Mouse (Mus musculus): ENCODE measurements around the gene Ecel1. TPM values are rescaled to one million over a fixed set of nuclear protein-coding genes. Genes with fewer than 3 reads are reported as not detected.
A peak's percentile ranks its signal among the peaks of the same experiment; 100 is the strongest.

Ecel1 gene
- total RNA-seq, 2 experiments from 2014 or later: not detected

DNA sequence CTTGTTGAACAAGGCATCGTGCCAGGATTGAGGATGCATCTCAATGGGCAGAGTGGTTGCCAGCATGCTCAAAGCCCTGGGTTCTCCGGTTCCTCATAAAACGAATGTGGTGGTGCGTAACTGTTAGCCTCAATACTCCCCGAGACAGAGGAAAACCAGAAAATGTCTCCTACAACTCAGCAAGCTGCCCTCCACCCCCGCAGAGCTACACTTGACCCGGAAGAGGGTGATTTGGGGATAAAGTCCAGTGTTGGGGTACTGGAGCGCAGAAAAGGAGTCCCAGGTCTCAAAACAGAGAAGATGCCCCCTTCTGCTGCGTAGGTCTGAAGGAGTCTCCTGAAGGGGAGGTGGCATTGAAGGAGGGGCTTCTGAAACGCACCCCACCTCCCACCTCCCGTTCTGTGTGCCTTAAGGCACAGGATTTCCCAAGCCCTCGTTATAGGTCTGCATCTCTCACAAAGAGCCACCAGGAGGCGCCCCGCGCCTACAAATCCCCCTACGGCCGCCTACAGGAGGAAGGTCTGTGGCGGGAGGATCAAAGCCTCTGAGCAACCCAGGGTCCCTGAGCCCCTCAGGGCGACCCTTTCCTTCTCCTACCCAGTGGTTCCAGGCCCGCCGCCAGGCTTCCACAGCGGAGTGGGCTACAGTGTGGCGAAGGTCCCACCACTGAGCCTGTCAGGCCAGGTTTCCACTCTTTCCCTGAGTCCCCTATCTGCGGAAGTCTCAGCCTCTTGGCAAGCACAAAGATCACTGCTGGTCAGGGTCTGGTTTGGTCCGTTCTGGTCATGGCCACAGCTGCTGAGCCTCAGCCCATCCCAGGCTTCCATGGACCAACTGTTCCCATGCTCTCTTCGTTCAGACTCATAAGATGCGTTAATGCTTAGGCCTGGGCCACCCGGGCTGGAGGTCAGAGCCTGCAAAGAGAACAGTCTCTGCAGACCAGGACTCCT lies 18.0 kb upstream of the Ecel1 start:
- ATAC-seq (replicated peaks; ENCODE audit: low FRiP score, low TSS enrichment, poor library complexity, severe bottlenecking): peak; percentile 48; the same call in 1 of the 2 replicates

DNA sequence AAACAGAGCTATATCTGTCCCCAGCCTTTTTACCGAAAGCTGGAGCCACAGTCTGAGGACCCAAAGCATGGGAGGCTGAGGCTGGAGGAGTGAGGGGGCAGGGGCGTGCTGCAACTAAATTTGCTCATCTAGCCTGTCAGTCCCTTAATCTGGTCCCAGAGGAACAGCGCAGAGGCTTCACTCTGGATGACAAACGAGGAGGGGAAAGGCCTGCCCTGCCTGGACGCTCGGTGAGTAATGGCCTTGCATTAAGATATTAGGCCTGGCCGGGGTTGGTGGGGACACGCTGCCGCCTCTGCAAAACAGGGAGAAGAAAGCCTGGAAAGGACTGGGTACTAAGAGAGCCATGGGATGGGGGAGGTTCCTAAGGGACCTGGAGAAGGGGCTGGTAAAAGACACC lies 16.0 kb upstream of the Ecel1 start:
- ATAC-seq (replicated peaks; ENCODE audit: low FRiP score, low TSS enrichment, poor library complexity, severe bottlenecking): no peak

DNA sequence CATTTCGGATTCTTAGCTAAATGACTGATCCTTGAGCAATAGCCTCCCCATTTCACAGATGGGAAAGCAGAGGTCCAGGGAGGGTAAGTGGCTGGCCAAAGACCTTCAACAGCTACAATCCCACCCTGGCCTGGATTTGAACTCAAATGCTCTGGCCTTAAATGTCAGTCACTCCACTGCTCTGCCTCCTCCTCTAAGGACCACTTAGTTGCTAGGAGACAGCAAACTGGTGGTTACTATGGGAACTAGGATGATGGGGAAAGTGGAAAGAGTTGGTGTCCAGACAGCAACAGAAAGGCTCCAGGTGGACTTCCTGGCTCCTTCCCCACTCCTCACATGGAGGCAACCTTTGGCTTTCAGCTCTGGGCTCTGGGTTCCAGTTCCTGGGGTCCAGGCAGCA lies 15.0 kb upstream of the Ecel1 start:
- ATAC-seq (replicated peaks; ENCODE audit: low FRiP score, low TSS enrichment, poor library complexity, severe bottlenecking): no peak

DNA sequence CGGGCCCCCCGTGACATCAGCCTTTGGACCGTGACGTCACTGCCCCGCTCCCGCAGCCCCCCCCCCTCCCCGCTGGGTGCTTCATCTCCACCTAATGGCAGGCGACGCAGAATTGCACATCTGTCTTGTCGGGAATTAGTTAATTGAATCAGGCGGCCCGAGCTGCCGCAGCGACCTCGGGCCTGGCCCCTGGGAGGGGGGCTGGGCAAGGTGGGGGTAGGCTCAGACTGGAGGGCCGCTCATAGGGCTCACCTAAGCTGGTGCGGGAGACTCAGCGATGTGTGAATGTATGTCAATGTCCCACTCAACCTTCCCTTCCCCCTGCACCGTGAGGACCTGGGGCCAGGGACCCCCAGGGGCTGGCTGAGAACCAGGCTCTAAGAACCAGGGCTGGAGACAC lies 14.1 kb upstream of the Ecel1 start:
- no peak for ATAC-seq (replicated peaks; ENCODE audit: low FRiP score, low TSS enrichment, poor library complexity, severe bottlenecking)

DNA sequence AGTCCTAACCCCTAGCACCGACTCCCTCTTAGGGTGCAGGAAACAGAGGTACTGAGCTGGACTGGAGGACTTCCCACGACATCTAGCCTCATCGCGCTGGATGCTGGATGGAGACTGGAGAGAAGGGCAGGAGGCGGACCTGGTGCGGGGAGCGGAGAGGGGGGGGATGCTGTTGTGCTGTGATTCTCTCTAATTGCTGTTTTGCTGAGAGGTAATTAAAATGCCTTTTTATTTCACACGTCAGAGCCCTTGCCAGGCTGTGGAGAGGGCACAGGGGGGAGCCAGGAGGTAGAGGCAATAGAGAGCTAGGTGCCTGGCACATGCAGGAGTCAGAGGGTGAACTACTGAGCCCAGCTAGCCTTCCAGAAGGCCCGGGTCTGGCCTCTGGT lies 8.5 kb upstream of the Ecel1 start:
- no peak for ATAC-seq (replicated peaks; ENCODE audit: low FRiP score, low TSS enrichment, poor library complexity, severe bottlenecking)

DNA sequence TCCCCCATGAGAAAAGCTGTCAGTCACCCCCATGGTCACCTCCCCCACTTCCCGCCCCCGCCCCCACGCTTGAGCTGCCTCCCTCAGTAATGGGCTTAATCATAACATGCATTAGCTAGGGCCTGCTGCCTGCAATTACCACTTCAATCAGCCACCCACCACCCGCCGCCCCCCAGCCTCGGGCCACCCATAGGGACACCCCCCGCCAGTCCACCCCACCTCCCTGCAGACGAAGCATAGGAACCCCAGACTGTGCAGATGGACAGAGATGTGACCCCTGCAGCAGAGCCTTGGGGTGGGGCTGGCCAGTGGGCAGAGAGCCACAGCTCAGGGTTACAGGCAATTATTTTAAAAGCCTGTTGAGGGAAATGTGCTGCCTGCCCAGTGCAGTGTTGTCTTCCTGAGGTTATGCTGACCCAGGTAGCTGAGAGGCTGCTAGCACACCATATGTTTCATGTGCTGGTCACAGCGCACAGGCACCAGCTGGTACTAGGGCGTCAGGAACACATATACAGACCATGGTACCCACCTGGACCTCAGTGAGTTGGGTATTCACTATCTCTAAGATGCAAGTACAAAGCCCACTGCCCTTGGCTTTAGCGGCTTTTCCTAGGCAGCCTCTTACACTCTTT lies 8.0 kb upstream of the Ecel1 start:
- no peak for ATAC-seq (replicated peaks; ENCODE audit: low FRiP score, low TSS enrichment, poor library complexity, severe bottlenecking)

DNA sequence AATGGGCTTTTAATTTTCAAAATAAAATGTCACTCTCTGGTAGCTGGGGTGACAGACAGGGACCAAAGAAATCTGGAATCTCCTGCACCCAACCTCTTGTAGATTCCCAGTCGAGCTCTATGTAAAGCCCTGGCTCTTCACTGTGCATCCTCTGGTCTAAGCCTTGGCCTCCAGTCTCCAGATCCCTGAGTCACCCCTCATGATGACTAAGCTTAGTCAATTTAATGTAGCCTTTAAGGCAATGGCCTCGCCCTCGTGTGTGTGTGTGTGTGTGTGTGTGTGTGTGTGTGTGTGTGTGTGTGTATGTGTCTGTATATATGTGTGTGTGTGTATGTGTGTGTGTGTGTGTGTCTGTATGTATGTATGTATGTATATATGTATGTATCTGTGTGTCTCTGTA lies 3.1 kb upstream of the Ecel1 start:
- no peak for ATAC-seq (replicated peaks; ENCODE audit: low FRiP score, low TSS enrichment, poor library complexity, severe bottlenecking)

DNA sequence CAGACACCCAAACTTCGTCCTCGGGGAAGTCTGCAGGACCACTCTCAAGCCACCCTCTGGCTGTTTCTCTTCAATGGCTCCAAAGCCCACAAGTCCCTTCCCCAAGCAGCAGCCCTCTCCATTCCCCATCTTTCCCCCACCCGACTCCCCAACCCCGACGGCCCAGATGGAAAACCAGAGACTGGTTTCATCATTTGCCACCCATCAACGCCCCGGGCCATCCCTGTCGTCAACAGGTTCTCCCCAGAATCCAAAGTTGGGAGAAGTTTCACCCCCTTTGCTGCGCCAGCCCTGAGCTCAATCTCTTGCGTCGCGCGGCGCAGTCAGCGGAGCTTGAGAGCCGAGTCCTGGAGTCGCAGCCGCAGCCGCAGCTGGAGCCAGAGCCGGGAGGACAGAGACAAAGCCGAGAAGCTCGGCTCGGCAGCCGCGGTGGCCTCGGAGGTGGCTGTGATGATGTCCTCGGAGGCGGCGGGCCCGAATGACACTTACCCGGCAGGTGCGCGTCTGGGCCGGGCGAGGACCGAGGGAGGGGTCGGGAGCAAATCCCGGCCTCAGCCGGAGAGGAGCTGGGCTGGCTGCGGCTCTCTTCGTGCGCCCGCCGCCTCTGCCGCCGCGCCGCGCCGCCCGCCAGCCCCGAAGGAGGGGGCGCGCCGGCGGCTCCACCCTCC lies 656 bp downstream of the Ecel1 start:
- ATAC-seq (replicated peaks; ENCODE audit: low FRiP score, low TSS enrichment, poor library complexity, severe bottlenecking): no peak

DNA sequence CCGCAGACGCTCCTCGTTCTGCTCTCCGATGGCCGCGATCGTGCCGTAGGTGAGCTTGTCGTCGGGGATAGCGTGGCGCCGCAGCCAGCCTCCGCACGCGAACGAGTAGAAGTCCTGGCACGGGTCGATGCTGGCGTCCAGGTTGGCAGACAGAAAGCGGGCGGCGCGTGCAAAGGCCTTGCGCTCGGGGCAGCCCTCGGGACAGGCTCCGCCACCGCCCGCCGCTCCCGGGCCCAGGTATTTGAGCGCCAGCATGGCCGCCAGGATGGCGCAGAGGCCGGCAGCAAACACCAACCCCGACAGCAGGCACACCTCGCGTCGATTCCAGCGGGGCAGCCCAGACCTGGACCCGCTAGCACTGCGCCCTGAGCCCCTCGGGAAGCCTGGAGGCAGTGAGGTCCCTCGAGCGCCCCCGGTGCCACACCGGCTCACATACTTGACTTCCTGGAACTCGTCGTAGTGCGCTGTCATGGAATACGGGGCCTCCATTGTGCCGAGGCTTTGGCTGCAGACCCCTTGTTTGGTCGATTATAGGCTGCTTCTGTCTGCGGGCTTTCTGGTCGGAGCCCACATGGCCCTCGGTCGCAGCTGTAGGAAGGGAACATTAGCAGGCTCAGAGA lies 1.7 kb downstream of the Ecel1 start:
- no peak for ATAC-seq (replicated peaks; ENCODE audit: low FRiP score, low TSS enrichment, poor library complexity, severe bottlenecking)

DNA sequence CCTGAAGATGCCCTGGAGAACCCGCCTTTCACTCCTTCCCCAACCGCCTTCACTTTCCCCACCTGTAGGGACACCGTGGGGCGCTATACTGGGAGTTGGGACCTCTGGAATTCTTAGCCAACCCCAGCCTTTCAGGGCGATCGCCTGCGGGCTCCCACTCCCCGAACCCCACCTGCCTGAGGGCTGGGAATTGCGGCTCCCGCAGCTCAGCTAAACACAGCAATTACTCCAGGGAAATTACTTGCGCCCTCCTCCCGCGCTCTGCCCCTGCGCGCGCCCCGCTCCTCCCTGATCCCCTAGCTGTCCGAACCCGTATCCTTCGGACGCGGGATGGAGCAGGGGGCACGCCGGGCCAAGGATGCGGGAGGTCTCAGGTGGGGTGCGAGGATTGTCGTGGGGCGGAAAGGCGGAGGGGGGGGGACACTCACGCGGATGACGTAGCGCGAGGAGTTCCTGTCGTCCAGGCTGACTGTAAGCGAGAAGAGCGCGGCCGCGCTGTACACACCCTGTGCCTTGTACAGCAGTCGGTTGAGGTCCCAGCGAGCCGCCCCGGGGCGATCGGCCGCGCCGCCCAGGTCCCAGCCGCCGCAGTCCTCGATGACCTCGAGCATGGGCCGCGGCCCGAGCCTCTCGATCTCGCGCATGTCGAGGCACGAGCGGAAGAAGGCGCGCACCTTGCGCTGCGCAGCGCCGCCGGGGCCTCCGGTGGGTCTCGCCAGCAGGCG lies 2.4 kb downstream of the Ecel1 start:
- no peak for ATAC-seq (replicated peaks; ENCODE audit: low FRiP score, low TSS enrichment, poor library complexity, severe bottlenecking)

DNA sequence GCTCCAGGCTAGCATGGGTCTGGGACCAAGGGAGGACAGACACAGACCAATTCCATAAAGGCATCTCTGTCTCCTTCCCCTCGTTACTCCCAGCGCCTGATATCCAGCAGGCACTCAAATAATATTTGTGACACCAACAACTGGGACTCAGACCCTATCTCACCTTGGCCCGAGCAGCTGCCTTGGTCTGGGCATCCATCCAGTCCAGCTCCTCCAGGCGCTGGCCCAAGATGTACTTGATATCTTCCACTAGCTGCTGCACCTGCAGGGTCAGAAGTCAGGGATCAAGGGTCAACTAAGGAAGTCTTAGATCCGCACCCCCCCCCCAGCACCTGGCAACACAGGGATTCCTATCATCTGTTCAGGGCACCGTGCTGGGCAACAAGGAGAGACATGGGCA lies 5.0 kb downstream of the Ecel1 start:
- ATAC-seq (replicated peaks; ENCODE audit: low FRiP score, low TSS enrichment, poor library complexity, severe bottlenecking): no peak

DNA sequence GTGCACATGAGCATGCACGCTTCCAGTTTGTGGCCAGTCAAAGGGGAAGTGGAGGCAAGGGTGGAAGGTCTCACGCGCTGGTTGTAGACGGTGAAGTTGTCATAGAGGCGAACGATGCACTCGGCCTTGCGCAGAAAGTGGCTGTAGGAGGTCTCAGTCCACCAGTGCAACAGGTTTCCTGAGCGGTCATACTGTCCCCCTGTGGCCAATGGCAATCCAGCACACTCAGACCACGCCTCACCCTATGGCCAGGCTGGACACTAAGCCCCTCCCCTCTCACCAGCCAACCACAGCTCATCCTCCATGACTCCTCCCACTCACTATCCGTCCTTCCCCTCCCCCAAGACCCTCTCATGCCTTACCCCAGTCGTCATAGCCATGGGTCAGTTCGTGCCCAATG lies 6.9 kb downstream of the Ecel1 start:
- ATAC-seq (replicated peaks; ENCODE audit: low FRiP score, low TSS enrichment, poor library complexity, severe bottlenecking): 0 out of 2 replicates have a peak, but pooled peaks have one; percentile 19

DNA sequence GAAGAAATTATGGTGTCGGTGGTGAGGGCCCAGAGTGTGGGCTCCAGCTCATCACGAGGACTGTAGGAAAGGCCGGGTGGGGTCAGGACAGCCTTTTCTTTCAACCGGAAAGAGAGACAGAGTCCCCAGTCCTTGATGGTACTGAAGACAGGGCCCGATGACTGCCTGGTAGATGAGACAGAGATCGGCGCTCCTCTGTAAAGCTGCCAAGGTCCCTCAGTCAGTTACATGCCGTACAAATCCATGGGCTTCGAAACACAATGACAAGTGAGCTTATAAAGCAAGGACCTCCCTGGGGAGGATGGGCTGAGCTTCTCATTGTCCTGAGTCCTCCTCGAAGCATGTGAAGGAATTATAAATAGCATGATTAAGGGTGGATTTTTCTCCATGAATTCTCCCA lies 13.2 kb downstream of the Ecel1 start:
- ATAC-seq (replicated peaks; ENCODE audit: low FRiP score, low TSS enrichment, poor library complexity, severe bottlenecking): no peak

DNA sequence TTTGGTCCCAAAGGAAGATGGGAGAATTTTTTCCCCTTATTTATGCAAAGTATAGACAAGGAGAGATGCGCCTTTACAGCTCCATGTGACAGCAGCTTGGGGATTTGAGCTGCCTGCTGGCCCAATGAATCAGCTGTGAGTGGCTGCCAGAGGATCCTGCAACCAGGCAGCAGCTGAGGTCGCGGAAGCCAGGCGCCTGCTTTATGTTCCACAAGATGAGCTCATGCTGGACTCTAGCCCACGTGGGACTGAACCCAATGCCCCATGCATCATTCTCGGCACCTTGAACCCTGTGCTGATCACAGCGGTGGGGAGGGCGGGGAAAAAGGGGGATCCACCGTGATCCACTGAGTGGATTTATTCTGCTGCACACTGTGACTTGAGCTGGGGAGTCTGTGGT lies 13.9 kb downstream of the Ecel1 start:
- no peak for ATAC-seq (replicated peaks; ENCODE audit: low FRiP score, low TSS enrichment, poor library complexity, severe bottlenecking)

DNA sequence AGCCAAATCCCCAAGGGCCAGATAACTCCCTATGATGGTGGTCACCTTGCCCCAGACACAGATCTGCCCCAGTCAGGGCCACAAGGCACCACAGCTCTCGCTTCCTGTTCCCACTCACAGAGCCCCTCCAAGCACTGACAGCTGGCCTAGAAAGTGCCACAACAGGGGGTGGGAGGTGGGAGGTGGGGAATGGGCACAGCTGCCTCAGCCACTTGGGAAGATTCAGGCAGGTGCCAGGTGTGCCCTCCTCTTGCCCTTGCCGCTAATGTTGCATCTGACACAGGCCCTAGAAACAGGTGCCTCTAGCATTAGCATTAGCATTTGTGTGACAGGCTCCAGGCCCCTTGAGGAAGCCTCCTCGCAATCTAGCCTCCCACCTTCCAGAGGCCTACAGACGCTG lies 14.8 kb downstream of the Ecel1 start:
- ATAC-seq (replicated peaks; ENCODE audit: low FRiP score, low TSS enrichment, poor library complexity, severe bottlenecking): no peak

DNA sequence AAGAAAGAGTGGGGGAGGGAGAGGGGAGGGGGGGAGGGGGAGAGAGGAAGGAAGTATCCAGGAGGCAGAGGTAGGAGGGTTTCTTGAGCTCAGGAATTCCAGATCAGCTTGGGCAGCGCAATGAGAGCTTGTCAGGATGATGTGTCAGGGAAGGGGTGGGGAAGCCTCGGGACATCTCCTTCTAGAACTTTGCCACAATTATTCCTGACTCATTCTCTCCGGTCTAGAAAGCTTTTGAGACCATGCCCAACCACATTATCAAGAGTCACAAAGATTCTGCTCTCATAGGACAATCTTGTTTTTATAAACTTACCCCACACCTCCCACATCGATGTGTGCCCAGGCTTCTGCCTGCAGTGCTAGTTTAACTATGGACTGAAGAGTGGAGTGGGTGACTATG lies 24.5 kb downstream of the Ecel1 start:
- ATAC-seq (replicated peaks; ENCODE audit: low FRiP score, low TSS enrichment, poor library complexity, severe bottlenecking): no peak

DNA sequence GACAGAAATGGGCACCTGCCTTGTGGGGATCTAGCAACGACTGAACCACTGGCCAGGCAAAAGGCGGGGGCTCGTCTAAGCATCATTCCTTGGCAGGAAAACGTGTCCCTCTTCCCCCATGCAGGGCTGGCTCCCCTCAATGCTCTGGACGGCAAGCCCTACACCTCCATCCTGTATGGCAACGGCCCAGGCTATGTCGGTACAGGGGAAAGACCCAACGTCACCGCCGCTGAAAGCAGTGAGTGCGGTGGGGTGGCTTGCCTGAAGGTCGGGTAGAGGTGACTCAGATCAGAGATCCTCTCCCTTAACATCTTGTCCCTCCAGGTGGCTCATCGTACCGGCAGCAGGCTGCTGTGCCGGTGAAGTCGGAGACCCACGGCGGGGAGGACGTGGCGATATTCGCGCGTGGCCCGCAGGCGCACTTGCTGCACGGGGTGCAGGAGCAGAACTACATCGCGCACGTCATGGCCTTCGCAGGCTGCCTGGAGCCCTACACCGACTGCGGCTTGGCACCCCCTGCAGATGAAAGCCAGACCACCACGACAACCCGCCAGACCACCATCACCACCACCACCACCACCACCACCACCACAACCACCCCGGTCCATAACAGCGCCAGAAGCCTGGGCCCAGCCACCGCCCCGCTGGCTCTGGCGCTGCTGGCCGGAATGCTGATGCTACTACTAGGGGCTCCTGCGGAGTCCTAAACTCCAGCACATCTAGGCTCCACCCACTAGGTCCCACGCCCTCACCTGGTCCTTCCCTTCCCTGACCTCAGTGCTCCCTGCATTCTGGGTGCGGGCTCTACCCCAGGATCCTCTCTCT lies 28.9 kb downstream of the Ecel1 start:
- no peak for ATAC-seq (replicated peaks; ENCODE audit: low FRiP score, low TSS enrichment, poor library complexity, severe bottlenecking)

DNA sequence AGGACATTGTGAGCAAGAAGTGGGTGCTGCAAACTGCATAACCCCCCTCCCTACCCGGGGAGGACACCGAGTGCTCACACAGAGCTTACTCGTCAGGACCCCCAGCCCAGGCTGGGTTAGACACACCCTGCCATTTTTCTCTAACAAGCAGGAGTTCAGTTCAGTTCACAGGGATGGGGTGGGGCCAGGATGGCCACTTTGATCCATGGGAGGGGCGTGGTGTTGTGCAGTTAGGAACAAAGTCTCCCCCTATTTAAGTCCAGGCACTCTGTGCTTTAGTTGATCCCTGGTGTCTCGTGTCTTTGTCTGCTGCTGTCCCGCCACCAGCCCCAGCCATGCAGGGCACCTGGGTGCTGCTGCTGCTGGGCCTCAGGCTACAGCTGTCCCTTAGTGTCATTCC lies 31.6 kb downstream of the Ecel1 start, which contains the start of gene Akp3:
Akp3 (plus strand) TSS at position 301 of the 400 bp plus-strand sequence.
- no peak for ATAC-seq (replicated peaks; ENCODE audit: low FRiP score, low TSS enrichment, poor library complexity, severe bottlenecking)

DNA sequence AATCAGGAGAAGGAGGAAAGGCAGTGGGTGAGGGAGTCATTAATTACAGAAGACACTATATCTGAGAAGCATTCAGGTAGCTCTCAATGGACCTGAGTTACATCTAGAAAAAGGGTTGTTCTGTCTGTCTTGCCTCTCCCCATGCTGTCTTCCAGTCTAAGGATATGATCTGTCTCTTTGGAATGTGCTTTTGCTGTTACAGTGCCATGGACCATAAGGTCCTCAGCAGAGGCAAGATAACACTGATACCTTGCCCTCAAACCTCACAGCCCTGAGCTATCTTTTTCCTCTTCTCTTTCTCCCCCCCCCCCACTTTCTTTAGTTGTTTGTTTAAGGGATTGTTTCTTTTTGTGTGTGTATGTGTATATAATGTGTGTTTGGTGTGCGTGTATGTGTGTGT lies 41.5 kb downstream of the Ecel1 start:
- no peak for ATAC-seq (replicated peaks; ENCODE audit: low FRiP score, low TSS enrichment, poor library complexity, severe bottlenecking)
